Mouse (Mus musculus) heart, embryonic 11.5 days (tissue): ENCODE measurements around the gene Sarm1. TPM values are rescaled to one million over a fixed set of nuclear protein-coding genes. Genes with fewer than 3 reads are reported as not detected.
A peak's percentile ranks its signal among the peaks of the same experiment; 100 is the strongest.

Experiments
- ATAC-seq: fragments of 200-750 bp; cut with Nextera tagmentation; replicated peaks from 2 replicates; pipeline ENCODE4 v1.8.0; 2017; ENCODE audit warnings: moderate library complexity; ENCODE audit not compliant: insufficient number of reproducible peaks, low FRiP score, low TSS enrichment
- H3K27ac ChIP-seq: fragments of 300-500 bp; sonication (generic); 2 replicates; pipeline ENCODE4 v1.5.1; 2014; ENCODE audit warnings: mild to moderate bottlenecking, low read depth, low read length
- H3K27me3 ChIP-seq: fragments of 300-500 bp; sonication (generic); 2 replicates; pipeline ENCODE4 v1.6.1; 2014; ENCODE audit warnings: mild to moderate bottlenecking, low read length, mixed read lengths; ENCODE audit not compliant: control insufficient read depth, insufficient read depth
- H3K36me3 ChIP-seq: fragments of 300-500 bp; sonication (generic); 2 replicates; pipeline ENCODE4 v1.6.1; 2014; ENCODE audit warnings: mild to moderate bottlenecking, low read length, moderate library complexity, mixed read lengths; ENCODE audit not compliant: control insufficient read depth, insufficient read depth
- H3K4me1 ChIP-seq: fragments of 300-500 bp; sonication (generic); 2 replicates; pipeline ENCODE4 v1.6.1; 2014; ENCODE audit warnings: low read length; ENCODE audit not compliant: control insufficient read depth, insufficient read depth
- H3K4me2 ChIP-seq: fragments of 300-500 bp; sonication (generic); 2 replicates; pipeline ENCODE4 v1.6.1; 2014; ENCODE audit warnings: mild to moderate bottlenecking, moderate library complexity
- H3K4me3 ChIP-seq: fragments of 300-500 bp; sonication (generic); 2 replicates; pipeline ENCODE4 v1.5.1; 2014; ENCODE audit warnings: low read depth, low read length
- H3K9ac ChIP-seq: fragments of 300-500 bp; sonication (generic); 2 replicates; pipeline ENCODE4 v1.6.1; 2014; ENCODE audit warnings: mild to moderate bottlenecking, low read depth, low read length, moderate library complexity
- H3K9me3 ChIP-seq: fragments of 300-500 bp; sonication (generic); replicated peaks from 2 replicates; pipeline ENCODE4 v1.6.1; 2016; ENCODE audit warnings: low read length; ENCODE audit not compliant: control insufficient read depth
- WGBS: fragments of 180-500 bp; shearing (Covaris S2); extraction: QIAGEN DNeasy Blood & Tissue Kit; methylation state at CpG from one replicate; pipeline ENCODE4 v1.1.7; 2014; ENCODE audit not compliant: insufficient replicate concordance; 5-methylcytosine and 5-hydroxymethylcytosine counted together
- polyA plus RNA-seq: library from polyadenylated mRNA; unstranded; fragments of >200 nt; fragmentation: Nextera tagmentation; extraction: Ambion mirVana; gene quantifications from 2 replicates; pipeline ENCODE4 v1.2.1, GENCODE M21; 2014

Gene Sarm1
- 0.39 and 0.46 TPM in 2 replicates for polyA plus RNA-seq

- Histone ChIP-seq H3K27me3 (peaks cover 71% of the 10 kb centered on the region), H3K9me3 (no peaks in the 10 kb centered on the region), H3K9ac (peak within 1 kb of the TSS; percentile 12; the same call in 1 of the 2 replicates), H3K4me2 (peak within 1 kb of the TSS; percentile 93), H3K4me1 (peaks cover 9% of the 10 kb centered on the region; the same call in 1 of the 2 replicates), H3K36me3 (no peaks in the 10 kb centered on the region), H3K27ac (no peak within 1 kb of the TSS), H3K4me3 (peak within 1 kb of the TSS; percentile 48)
- peak; percentile 80 for ATAC-seq
- 4% methylated on average over 36 of the region's 36 CpGs for WGBS
These were observed at the start of gene Sarm1 for GRCm38 (mm10) chr11:78497544-78498522. Sarm1 (minus strand) TSS chr11:78497754.

DNA sequence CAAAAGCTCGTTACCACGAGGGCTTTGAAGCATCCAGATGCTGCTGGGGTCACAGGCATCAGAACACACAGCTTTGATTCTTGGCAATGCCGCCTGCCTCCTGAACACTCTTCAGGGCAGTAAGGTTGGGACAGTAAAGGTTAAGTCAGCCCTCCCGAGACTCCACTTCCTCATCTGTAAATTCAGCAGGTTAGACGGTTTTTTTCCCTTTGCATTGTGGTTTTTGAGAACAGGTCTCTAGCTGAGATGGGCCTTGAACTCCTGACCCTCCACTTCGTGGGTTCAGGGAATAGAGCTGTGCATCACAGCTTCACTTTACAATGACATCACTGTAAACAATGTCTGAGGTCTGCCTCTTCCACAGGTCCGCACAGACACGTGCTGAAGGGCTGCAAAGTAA, 47.6 kb upstream of the Sarm1 start:
- peaks cover 12% of the 10 kb centered on the region; the same call in 1 of the 2 replicates for H3K36me3 ChIP-seq
- ATAC-seq, result no peak
- no peaks in the 10 kb centered on the region for H3K9me3 ChIP-seq
- 67% methylated on average over 8 of the region's 8 CpGs for WGBS
- no peaks in the 10 kb centered on the region for H3K27me3 ChIP-seq
- H3K9ac ChIP-seq, result no peak overlapping the region
- H3K27ac ChIP-seq, result no peak overlapping the region
- H3K4me2 ChIP-seq, result no peak overlapping the region
- H3K4me3 ChIP-seq, result no peak overlapping the region
- H3K4me1 ChIP-seq, result peaks cover 12% of the 10 kb centered on the region

DNA sequence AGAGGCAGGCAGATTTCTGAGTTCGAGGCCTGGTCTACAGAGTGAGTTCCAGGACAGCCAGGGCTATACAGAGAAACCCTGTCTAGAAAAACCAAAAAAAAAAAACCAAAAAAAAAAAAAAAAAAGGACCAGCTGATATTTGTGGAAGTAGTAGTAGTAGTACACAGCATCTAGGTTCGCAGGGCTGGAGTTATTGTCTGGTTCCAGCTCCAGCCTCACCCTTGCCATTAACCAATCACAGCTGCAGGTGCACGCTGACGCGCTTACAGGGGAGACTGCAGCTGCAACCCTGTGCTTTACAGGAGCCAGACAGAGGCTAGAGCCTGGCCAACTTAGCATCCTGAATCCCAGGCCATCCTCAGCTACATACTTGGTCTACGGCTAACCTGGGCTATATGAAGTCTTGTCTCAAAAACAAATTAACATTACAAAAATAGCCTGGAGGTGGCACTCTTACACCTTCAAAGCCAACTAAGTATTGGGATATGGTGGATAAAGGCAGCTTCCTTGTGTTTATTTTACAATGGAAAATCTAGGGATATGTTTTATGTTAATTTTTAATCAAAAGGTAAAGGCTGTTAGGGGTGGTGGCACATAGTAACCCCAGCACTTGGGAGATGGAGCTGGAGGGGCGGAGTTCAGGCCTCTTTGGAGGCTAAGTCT, 47.0 kb upstream of the Sarm1 start:
- peaks cover 9% of the 10 kb centered on the region for H3K4me1 ChIP-seq
- no peak overlapping the region for H3K4me2 ChIP-seq
- 90% methylated on average over 7 of the region's 7 CpGs for WGBS
- H3K9ac ChIP-seq, result no peak overlapping the region
- no peak overlapping the region for H3K4me3 ChIP-seq
- no peak overlapping the region for H3K27ac ChIP-seq
- no peaks in the 10 kb centered on the region for H3K9me3 ChIP-seq
- H3K27me3 ChIP-seq, result no peaks in the 10 kb centered on the region
- ATAC-seq, result no peak
- H3K36me3 ChIP-seq, result peaks cover 12% of the 10 kb centered on the region; the same call in 1 of the 2 replicates

GRCm38 (mm10) chr11:78540358-78540757, 42.8 kb upstream of the Sarm1 start:
- no peak for ATAC-seq
- no peaks in the 10 kb centered on the region for H3K9me3 ChIP-seq
- H3K4me3 ChIP-seq, result no peak overlapping the region
- H3K36me3 ChIP-seq, result peaks cover 16% of the 10 kb centered on the region; the same call in 1 of the 2 replicates
- no peak overlapping the region for H3K4me2 ChIP-seq
- 85% methylated on average over 3 of the region's 3 CpGs for WGBS
- peaks cover 11% of the 10 kb centered on the region for H3K4me1 ChIP-seq
- H3K27ac ChIP-seq, result no peak overlapping the region
- no peaks in the 10 kb centered on the region for H3K27me3 ChIP-seq
- H3K9ac ChIP-seq, result no peak overlapping the region

GRCm38 (mm10) chr11:78536690-78537084, 39.1 kb upstream of the Sarm1 start:
- ATAC-seq, result no peak
- Histone ChIP-seq H3K9ac (peak overlapping the region; percentile 81), H3K4me1 (peaks cover 19% of the 10 kb centered on the region), H3K27me3 (no peaks in the 10 kb centered on the region), H3K9me3 (no peaks in the 10 kb centered on the region), H3K27ac (peak overlapping the region; percentile 76), H3K4me3 (peak overlapping the region; percentile 67), H3K36me3 (peaks cover 7% of the 10 kb centered on the region; the same call in 1 of the 2 replicates), H3K4me2 (peak overlapping the region; percentile 70)
- 2% methylated on average over 14 of the region's 14 CpGs for WGBS

DNA sequence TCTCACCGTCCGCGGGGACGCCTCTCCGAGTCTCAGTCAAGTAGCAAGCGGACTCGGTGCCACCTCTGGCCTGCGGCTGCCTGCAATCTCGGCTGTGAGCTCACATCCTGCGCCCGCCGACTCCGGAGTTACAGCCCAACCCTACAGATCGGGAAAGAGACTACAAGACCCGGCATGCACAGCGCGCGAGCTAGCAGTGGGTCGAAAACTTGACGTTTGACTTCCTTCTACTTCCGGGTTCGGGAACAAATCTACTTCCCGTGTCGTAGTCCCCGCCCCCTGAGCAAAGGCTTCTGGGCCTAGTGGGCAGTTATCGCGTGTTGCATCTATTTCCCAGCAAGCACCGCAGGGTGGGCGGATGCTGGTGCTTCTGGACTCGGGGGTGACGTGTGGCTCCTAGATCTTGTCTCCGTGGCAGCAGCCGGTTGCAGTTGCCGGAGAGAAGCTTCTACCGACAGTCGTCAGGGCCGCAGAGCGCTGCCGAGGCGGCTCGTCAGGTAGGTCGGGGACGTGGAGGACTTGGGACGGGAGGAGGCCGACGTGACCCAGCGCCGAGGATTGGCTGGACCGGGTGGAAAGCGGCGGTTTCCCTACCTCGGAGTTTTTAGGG, 38.6 kb upstream of the Sarm1 start, which contains the start of the genes Tnfaip1 and Ift20:
Tnfaip1 (minus strand) TSS at position 253 of the 610 bp plus-strand sequence.
Ift20 (plus strand) TSS at position 282 of the 610 bp plus-strand sequence.
- WGBS, result 0% methylated on average over 52 of the region's 52 CpGs

DNA sequence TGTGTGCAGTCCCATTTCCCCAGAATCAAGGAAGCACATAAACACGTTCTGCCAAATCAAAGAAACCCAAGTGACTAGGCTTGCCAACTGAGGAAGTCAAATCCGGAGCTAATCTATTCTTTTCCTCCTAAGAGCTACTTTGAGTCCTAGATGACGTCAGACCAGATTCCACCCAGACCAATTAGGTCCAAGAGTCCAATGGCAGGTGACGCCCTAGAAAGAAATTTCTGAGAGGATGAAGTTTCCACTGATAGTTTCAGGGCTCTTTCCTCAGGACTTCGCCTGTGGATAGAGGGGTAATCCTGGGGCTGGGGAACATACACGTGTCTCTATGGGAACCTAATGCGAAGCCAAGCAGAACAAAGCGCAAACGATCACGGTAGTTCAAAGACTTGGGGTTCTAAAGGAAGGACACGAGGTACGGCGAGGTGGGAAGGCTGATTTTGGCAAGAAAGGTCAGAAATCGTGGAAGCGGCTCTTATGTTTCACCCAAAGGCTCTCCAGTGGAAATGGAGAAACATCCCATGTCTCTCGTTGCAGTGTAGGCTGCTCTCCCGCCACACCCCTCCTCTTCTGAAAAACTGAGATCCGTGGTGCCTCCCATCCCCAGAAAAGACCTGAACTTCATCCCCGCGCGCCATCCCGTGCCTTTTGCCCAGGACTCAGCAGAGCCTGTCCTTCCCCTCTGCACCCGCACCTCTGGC, 38.0 kb upstream of the Sarm1 start:
- peak overlapping the region; percentile 70 for H3K4me2 ChIP-seq
- peak overlapping the region; percentile 67 for H3K4me3 ChIP-seq
- H3K36me3 ChIP-seq, result peaks cover 5% of the 10 kb centered on the region; the same call in 1 of the 2 replicates
- peak overlapping the region; percentile 81 for H3K9ac ChIP-seq
- under 1% methylated on average over 23 of the region's 23 CpGs for WGBS
- H3K27ac ChIP-seq, result peak overlapping the region; percentile 95
- no peaks in the 10 kb centered on the region for H3K27me3 ChIP-seq
- ATAC-seq, result peak; percentile 23
- H3K4me1 ChIP-seq, result peaks cover 23% of the 10 kb centered on the region
- H3K9me3 ChIP-seq, result no peaks in the 10 kb centered on the region

More for the DNA sequence above, 38.6 kb upstream of the Sarm1 start, which contains the start of the genes Tnfaip1 and Ift20:
- peak; percentile 93 for ATAC-seq
- H3K9ac ChIP-seq, result peak within 1 kb of the TSS; percentile 81
- H3K36me3 ChIP-seq, result peaks cover 7% of the 10 kb centered on the region; the same call in 1 of the 2 replicates
- peak within 1 kb of the TSS; percentile 95 for H3K27ac ChIP-seq
- H3K4me1 ChIP-seq, result peaks cover 19% of the 10 kb centered on the region
- no peaks in the 10 kb centered on the region for H3K27me3 ChIP-seq
- H3K4me2 ChIP-seq, result peak within 1 kb of the TSS; percentile 70
- H3K4me3 ChIP-seq, result peak within 1 kb of the TSS; percentile 67
- H3K9me3 ChIP-seq, result no peaks in the 10 kb centered on the region
